Mouse (Mus musculus) effector memory CD4-positive, alpha-beta T cell, adult 5 months (primary cell): Measurements from ENCODE around the gene Hspb6. TPM values are rescaled to one million over a fixed set of nuclear protein-coding genes. Genes with fewer than 3 reads are reported as not detected.

Experiments used
- polyA plus RNA-seq: library from polyadenylated mRNA; unstranded; fragments of 100-300 nt; shearing (Covaris generic); gene quantifications from one replicate; pipeline ENCODE4 v1.2.1, GENCODE M21; 2017

Gene Hspb6
- polyA plus RNA-seq: 3.3 TPM

GRCm38 (mm10) chr7:30552102-30553020 is at the start of gene Hspb6, which contains the start of gene Proser3:
TSS of gene Hspb6 (plus strand) at chr7:30552178.
TSS of gene Proser3 (minus strand) at chr7:30552299.

GRCm38 (mm10) chr7:30534633-30535577 is 17.1 kb upstream of the Hspb6 start, which contains the start of gene Arhgap33:
TSS of gene Arhgap33 (minus strand) at chr7:30535060.

GRCm38 (mm10) chr7:30559443-30559954 is 7.5 kb downstream of the Hspb6 start, which contains the start of gene Lin37:
TSS of gene Lin37 (minus strand) at chr7:30559838.

GRCm38 (mm10) chr7:30563117-30563905 is 11.3 kb downstream of the Hspb6 start, which contains the start of the genes U2af1l4, Gm49396 and Psenen:
TSS of gene U2af1l4 (plus strand) at chr7:30563301.
TSS of gene Gm49396 (plus strand) at chr7:30563344.
TSS of gene Psenen (minus strand) at chr7:30563627.

GRCm38 (mm10) chr7:30564970-30565571 is 13.1 kb downstream of the Hspb6 start, which contains the start of gene Igflr1:
TSS of gene Igflr1 (plus strand) at chr7:30565427.

GRCm38 (mm10) chr7:30588676-30589434 is 36.9 kb downstream of the Hspb6 start, which contains the start of gene Kmt2b:
TSS of gene Kmt2b (minus strand) at chr7:30588726.

GRCm38 (mm10) chr7:30598786-30599185 is 46.8 kb downstream of the Hspb6 start, which contains the start of gene Zbtb32:
TSS of gene Zbtb32 (minus strand) at chr7:30598909.

Other genes starting within 250 kb of the Hspb6 start
- gene Alkbh6, start 243.5 kb upstream of the Hspb6 start, polyA plus RNA-seq: 86.8 TPM
- gene Syne4, start 237.4 kb upstream of the Hspb6 start, polyA plus RNA-seq: 5.9 TPM
- gene E130208F15Rik, start 230.4 kb upstream of the Hspb6 start, polyA plus RNA-seq: not detected
- 20.6 TPM for gene Sdhaf1, start 228.3 kb upstream of the Hspb6 start, polyA plus RNA-seq
- not detected for gene Lrfn3, start 189.4 kb upstream of the Hspb6 start, polyA plus RNA-seq
- gene Tyrobp, start 138.4 kb upstream of the Hspb6 start, polyA plus RNA-seq: 2.8 TPM
- 589 TPM for gene Hcst, start 132.3 kb upstream of the Hspb6 start, polyA plus RNA-seq
- gene Nfkbid, start 130.4 kb upstream of the Hspb6 start, polyA plus RNA-seq: 853 TPM
- gene Aplp1, start 106.6 kb upstream of the Hspb6 start, polyA plus RNA-seq: 34.3 TPM
- gene Kirrel2, start 94.5 kb upstream of the Hspb6 start, polyA plus RNA-seq: 0.25 TPM
- gene Nphs1, start 93.9 kb upstream of the Hspb6 start, polyA plus RNA-seq: not detected
- not detected for gene Prodh2, start 58.6 kb upstream of the Hspb6 start, polyA plus RNA-seq
- 1.0 TPM for gene Arhgap33, start 17.1 kb upstream of the Hspb6 start, polyA plus RNA-seq
- 3.3 TPM for gene Proser3, start 121 bp downstream of the Hspb6 start, polyA plus RNA-seq
- 48.0 TPM for gene Lin37, start 7.7 kb downstream of the Hspb6 start, polyA plus RNA-seq
- 84.8 TPM for gene U2af1l4, start 11.1 kb downstream of the Hspb6 start, polyA plus RNA-seq
- 57.8 TPM for gene Gm49396, start 11.2 kb downstream of the Hspb6 start, polyA plus RNA-seq
- gene Psenen, start 11.4 kb downstream of the Hspb6 start, polyA plus RNA-seq: 137 TPM
- gene Igflr1, start 13.2 kb downstream of the Hspb6 start, polyA plus RNA-seq: 59.7 TPM
- gene Kmt2b, start 36.5 kb downstream of the Hspb6 start, polyA plus RNA-seq: 14.0 TPM
- gene Zbtb32, start 46.7 kb downstream of the Hspb6 start, polyA plus RNA-seq: 12.8 TPM
- gene Upk1a, start 60.7 kb downstream of the Hspb6 start, polyA plus RNA-seq: 0.79 TPM
- gene Cox6b1, start 74.0 kb downstream of the Hspb6 start, polyA plus RNA-seq: 388 TPM
- gene Etv2, start 83.7 kb downstream of the Hspb6 start, polyA plus RNA-seq: not detected
- gene Rbm42, start 98.1 kb downstream of the Hspb6 start, polyA plus RNA-seq: 194 TPM
- gene Haus5, start 112.8 kb downstream of the Hspb6 start, polyA plus RNA-seq: 36.3 TPM
- 0.56 TPM for gene Pmis2, start 119.4 kb downstream of the Hspb6 start, polyA plus RNA-seq
- not detected for gene 2200002J24Rik, start 146.7 kb downstream of the Hspb6 start, polyA plus RNA-seq
- gene Atp4a, start 160.0 kb downstream of the Hspb6 start, polyA plus RNA-seq: not detected
- 51.5 TPM for gene Tmem147, start 177.4 kb downstream of the Hspb6 start, polyA plus RNA-seq
- gene Gapdhs, start 191.5 kb downstream of the Hspb6 start, polyA plus RNA-seq: not detected
- 0.17 TPM for gene Sbsn, start 199.3 kb downstream of the Hspb6 start, polyA plus RNA-seq
- gene Dmkn, start 211.6 kb downstream of the Hspb6 start, polyA plus RNA-seq: not detected
- not detected for gene Krtdap, start 235.7 kb downstream of the Hspb6 start, polyA plus RNA-seq